Mouse (Mus musculus) E14TG2a.4 (cell line): ENCODE results near the gene Tifab.

Experiments used
- H3K27me3 ChIP-seq: 2 replicates; pipeline ENCODE4 v1.6.1; 2014; ENCODE audit warnings: low read length, control low read depth; ENCODE audit not compliant: insufficient read depth
- H3K36me3 ChIP-seq: 2 replicates; pipeline ENCODE4 v1.6.1; 2014; ENCODE audit warnings: low read length, control low read depth; ENCODE audit not compliant: insufficient read depth
- H3K4me1 ChIP-seq: replicated peaks from 2 replicates; pipeline ENCODE4 v1.6.1; 2014; ENCODE audit warnings: low read depth, low read length, control low read depth
- H3K4me3 ChIP-seq: replicated peaks from 2 replicates; pipeline ENCODE4 v1.5.1; 2014; ENCODE audit warnings: mild to moderate bottlenecking, low read length
- H3K9me3 ChIP-seq: 2 replicates; pipeline ENCODE4 v1.6.1; 2014; ENCODE audit warnings: low read length, control low read depth
- CTCF ChIP-seq: conservative IDR thresholded peaks from 2 replicates; pipeline ENCODE4 v1.5.1; 2014; ENCODE audit warnings: low read length
- NANOG ChIP-seq: IDR thresholded peaks from 2 replicates; pipeline ENCODE4 v1.6.1; 2014; ENCODE audit warnings: borderline replicate concordance, low read length, mixed read lengths
- POU5F1 ChIP-seq: IDR thresholded peaks from 2 replicates; pipeline ENCODE4 v1.6.1; 2014; ENCODE audit warnings: low read length, borderline replicate concordance

Tifab gene

DNA sequence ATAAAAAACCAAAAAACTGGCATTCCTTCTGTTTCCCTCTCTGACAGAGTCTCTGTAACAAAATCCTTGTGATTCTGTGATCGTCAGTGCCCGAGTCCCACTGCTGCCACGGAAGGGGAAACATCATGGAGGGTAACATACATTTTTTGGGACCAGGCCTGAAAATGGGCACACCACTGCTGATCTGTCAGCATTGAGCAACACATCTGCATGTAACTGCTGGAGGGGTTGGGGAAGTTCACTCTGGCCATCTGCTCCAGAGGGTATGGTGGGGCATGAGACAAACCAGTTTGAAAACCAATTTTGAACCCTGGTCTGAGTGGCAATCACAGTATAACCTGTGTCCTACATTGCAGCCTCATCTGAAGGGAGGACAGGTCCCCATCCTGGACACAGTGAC lies 49.1 kb downstream of the Tifab start:
- no peak for TF ChIP-seq POU5F1
- no peak for TF ChIP-seq NANOG
- no peak for TF ChIP-seq CTCF

GRCm38 (mm10) chr13:56129014-56129413 lies 49.7 kb downstream of the Tifab start:
- H3K27me3 ChIP-seq, result peaks cover 17% of the 10 kb centered on the region
- peaks cover 89% of the 10 kb centered on the region for H3K4me1 ChIP-seq
- H3K9me3 ChIP-seq, result no peaks in the 10 kb centered on the region
- H3K36me3 ChIP-seq, result peaks cover 82% of the 10 kb centered on the region
- no peak overlapping the region for H3K4me3 ChIP-seq
- TF ChIP-seq CTCF (no peak), POU5F1 (no peak), NANOG (no peak)

More for the DNA sequence above, 49.1 kb downstream of the Tifab start:
- peaks cover 92% of the 10 kb centered on the region for H3K4me1 ChIP-seq
- H3K9me3 ChIP-seq, result no peaks in the 10 kb centered on the region
- peaks cover 77% of the 10 kb centered on the region for H3K36me3 ChIP-seq
- H3K27me3 ChIP-seq, result peaks cover 22% of the 10 kb centered on the region
- H3K4me3 ChIP-seq, result no peak overlapping the region

- no peaks in the 10 kb centered on the region for H3K9me3 ChIP-seq
Measured at GRCm38 (mm10) chr13:56125632-56126031, 53.1 kb downstream of the Tifab start.

More at GRCm38 (mm10) chr13:56125632-56126031, 53.1 kb downstream of the Tifab start:
- H3K27me3 ChIP-seq, result no peaks in the 10 kb centered on the region
- no peak overlapping the region for H3K4me3 ChIP-seq
- TF ChIP-seq NANOG, result no peak
- H3K4me1 ChIP-seq, result peaks cover 58% of the 10 kb centered on the region
- H3K36me3 ChIP-seq, result peaks cover 89% of the 10 kb centered on the region
